Mouse (Mus musculus): ENCODE results near the gene Smad3. TPM values are rescaled to one million over a fixed set of nuclear protein-coding genes. Genes with fewer than 3 reads are reported as not detected.

Gene Smad3
- polyA plus RNA-seq, 1 experiment = 2.8 TPM

GRCm38 (mm10) chr9:63651594-63651993 is 106.2 kb downstream of the Smad3 start:
- no peaks in the 10 kb centered on the region for H3K9me3 ChIP-seq
- H3K4me1 ChIP-seq = peaks cover 34% of the 10 kb centered on the region
- H3K36me3 ChIP-seq (replicated peaks; ENCODE audit: low read length) = peaks cover 100% of the 10 kb centered on the region
- no peak for TF ChIP-seq FLI1 (IDR thresholded peaks at IDR 0.05; ENCODE audit: low read length)
- H3K27me3 ChIP-seq (replicated peaks) = no peaks in the 10 kb centered on the region
- H3K4me3 ChIP-seq (replicated peaks) = no peak overlapping the region

DNA sequence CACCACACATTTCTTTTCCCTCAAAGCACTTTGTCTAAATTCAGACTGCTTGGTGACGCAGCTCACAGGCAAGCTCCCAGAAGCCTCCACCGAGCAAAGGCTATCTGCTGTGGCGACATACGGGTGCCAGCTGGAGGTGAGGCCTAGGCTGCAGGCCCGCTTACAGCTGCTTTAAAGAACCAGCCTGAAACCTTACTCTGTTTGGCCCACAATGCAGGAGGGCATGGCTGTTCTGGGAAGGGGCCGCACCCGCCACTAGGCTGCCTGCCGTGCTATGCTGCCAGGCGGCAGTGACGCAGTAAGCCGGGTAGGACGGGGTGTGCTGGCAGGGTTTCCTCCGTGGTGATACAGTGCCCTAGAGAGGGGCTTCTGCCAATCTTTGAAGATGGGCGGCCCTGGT is 106.9 kb downstream of the Smad3 start:
- no peaks in the 10 kb centered on the region for H3K27me3 ChIP-seq (replicated peaks)
- H3K4me3 ChIP-seq (replicated peaks) = no peak overlapping the region
- H3K9me3 ChIP-seq = no peaks in the 10 kb centered on the region
- H3K4me1 ChIP-seq = peaks cover 34% of the 10 kb centered on the region
- TF ChIP-seq FLI1 (IDR thresholded peaks at IDR 0.05; ENCODE audit: low read length) (no peak), GATA1 (IDR thresholded peaks at IDR 0.05; ENCODE audit: borderline replicate concordance, low read length) (no peak)
- peaks cover 100% of the 10 kb centered on the region for H3K36me3 ChIP-seq (replicated peaks; ENCODE audit: low read length)

DNA sequence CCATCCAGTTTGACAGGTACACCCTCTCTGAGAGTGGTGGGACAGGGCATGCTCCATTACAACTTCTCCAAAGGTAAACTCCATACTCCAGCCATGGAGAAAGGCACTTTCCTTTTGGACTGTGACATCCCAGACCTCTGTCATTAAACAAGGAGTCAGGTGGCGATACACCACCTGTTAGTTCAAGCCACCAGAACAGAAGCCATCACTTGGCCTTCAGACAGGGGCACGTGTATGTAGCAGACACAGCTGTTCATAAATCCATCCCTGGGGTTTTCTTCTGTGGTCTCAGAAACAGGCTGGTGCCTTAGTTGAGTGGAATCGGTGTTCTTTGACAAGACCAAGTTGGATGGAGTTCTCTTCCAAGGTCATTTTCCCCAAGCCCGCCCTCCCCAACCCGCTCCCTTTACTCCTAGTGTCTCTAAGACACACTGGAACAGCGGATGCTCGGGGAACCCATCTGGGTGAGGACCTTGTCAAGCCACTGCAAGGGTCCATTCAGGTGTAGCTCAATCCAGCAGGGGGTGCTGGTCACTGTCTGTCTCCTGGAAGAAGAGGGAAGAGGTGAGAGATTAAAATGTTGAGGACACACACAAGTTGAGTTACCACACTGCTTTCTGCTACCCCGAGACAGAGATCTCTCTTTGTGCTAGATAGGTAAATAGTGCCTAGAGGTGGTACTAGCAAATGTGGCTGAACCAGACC is 107.8 kb downstream of the Smad3 start:
- H3K4me1 ChIP-seq = peaks cover 36% of the 10 kb centered on the region
- TF ChIP-seq GATA1 (IDR thresholded peaks at IDR 0.05; ENCODE audit: borderline replicate concordance, low read length) (no peak), FLI1 (IDR thresholded peaks at IDR 0.05; ENCODE audit: low read length) (no peak)
- H3K4me3 ChIP-seq (replicated peaks) = no peak overlapping the region
- peaks cover 100% of the 10 kb centered on the region for H3K36me3 ChIP-seq (replicated peaks; ENCODE audit: low read length)
- H3K27me3 ChIP-seq (replicated peaks) = no peaks in the 10 kb centered on the region
- no peaks in the 10 kb centered on the region for H3K9me3 ChIP-seq

DNA sequence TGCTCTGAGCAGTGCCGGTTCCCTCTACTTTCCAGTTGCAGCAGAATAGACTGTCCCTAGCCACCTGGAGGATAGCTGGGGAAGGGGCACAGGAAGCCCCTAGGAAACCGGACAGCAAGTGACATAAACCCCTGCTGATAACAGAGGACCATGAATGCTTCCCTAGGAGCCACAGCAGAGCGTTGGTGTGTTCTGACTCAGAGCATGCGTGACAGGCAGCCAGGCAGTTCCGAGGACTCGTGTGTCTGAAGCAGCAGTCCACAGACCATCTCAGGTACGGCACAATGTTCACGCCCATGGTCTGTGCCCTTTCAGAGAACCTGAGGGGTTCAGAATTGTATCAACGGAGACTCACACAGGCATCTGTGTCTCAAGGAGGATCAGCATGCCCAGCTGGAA is 109.3 kb downstream of the Smad3 start:
- no peaks in the 10 kb centered on the region for H3K9me3 ChIP-seq
- TF ChIP-seq GATA1 (IDR thresholded peaks at IDR 0.05; ENCODE audit: borderline replicate concordance, low read length) (no peak), FLI1 (IDR thresholded peaks at IDR 0.05; ENCODE audit: low read length) (no peak)
- H3K27me3 ChIP-seq (replicated peaks) = no peaks in the 10 kb centered on the region
- peaks cover 100% of the 10 kb centered on the region for H3K36me3 ChIP-seq (replicated peaks; ENCODE audit: low read length)
- H3K4me1 ChIP-seq = peaks cover 44% of the 10 kb centered on the region
- H3K4me3 ChIP-seq (replicated peaks) = no peak overlapping the region

- Histone ChIP-seq H3K4me1 (peaks cover 48% of the 10 kb centered on the region), H3K4me3 (replicated peaks) (no peak overlapping the region), H3K9me3 (no peaks in the 10 kb centered on the region), H3K27me3 (replicated peaks) (no peaks in the 10 kb centered on the region), H3K36me3 (replicated peaks; ENCODE audit: low read length) (peaks cover 100% of the 10 kb centered on the region)
- no peak for TF ChIP-seq FLI1 (IDR thresholded peaks at IDR 0.05; ENCODE audit: low read length)
- no peak for TF ChIP-seq GATA1 (IDR thresholded peaks at IDR 0.05; ENCODE audit: borderline replicate concordance, low read length)
These were observed 109.9 kb downstream of the Smad3 start for GRCm38 (mm10) chr9:63647581-63648519.

- Histone ChIP-seq H3K4me3 (replicated peaks) (no peak overlapping the region), H3K27me3 (replicated peaks) (no peaks in the 10 kb centered on the region), H3K4me1 (peaks cover 47% of the 10 kb centered on the region), H3K36me3 (replicated peaks; ENCODE audit: low read length) (peaks cover 100% of the 10 kb centered on the region), H3K9me3 (no peaks in the 10 kb centered on the region)
- TF ChIP-seq FLI1 (IDR thresholded peaks at IDR 0.05; ENCODE audit: low read length) (no peak), GATA1 (IDR thresholded peaks at IDR 0.05; ENCODE audit: borderline replicate concordance, low read length) (no peak)
These were observed 112.7 kb downstream of the Smad3 start for GRCm38 (mm10) chr9:63645084-63645483.

DNA sequence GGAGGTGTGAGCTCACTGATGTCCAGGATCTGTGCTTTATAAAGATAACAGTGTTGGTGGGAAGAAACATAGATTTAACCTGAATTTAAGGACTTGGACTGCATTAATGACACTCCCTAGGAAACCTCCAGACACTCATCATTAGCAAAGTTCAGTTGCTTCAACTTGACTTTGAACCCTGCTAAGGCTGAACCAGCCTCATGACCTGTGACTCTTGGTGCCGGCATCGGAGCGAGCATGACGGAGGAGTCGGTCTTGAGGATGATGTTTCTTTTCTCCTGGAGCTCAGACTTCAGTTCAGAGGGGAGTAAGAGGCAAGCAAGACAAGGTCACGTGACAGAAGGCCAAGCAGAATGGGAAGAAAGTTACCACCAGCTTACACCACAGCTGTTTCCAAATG is 113.8 kb downstream of the Smad3 start:
- TF ChIP-seq FLI1 (IDR thresholded peaks at IDR 0.05; ENCODE audit: low read length) = no peak
- TF ChIP-seq GATA1 (IDR thresholded peaks at IDR 0.05; ENCODE audit: borderline replicate concordance, low read length) = no peak
- no peaks in the 10 kb centered on the region for H3K9me3 ChIP-seq
- H3K4me3 ChIP-seq (replicated peaks) = no peak overlapping the region
- peaks cover 100% of the 10 kb centered on the region for H3K36me3 ChIP-seq (replicated peaks; ENCODE audit: low read length)
- peaks cover 47% of the 10 kb centered on the region for H3K4me1 ChIP-seq
- no peaks in the 10 kb centered on the region for H3K27me3 ChIP-seq (replicated peaks)

DNA sequence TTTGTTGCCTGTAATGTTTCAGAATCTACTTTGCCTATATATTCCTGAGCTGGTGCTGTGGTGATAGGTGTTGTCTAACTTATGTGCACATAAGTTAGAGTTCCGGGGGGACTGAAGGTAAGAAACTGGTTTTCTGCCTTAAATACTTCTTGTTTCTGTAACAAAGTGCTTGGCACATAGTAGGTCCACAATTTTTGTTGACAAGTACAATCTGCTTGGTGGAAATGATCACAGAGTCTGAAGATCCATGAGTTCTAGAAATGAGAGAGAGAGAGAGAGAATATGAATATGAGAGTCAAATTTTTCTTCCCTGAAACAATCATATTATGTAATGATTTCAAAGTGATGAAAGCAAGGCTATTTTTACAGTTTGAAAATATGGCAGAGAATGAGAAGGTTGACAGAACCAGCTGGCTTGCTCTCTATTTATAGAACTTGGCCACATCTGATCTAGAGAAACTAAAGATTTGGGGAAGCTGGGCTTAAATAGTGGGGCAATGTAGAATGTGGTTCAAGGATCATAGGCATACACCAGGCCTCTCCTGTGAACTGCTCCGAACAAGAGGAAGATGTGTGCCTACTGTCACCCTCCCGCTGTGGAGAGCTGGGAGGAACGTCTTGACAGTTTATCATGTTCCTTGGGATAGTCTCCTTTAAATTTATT is 115.7 kb downstream of the Smad3 start:
- peaks cover 30% of the 10 kb centered on the region for H3K4me1 ChIP-seq
- H3K27me3 ChIP-seq (replicated peaks) = no peaks in the 10 kb centered on the region
- peaks cover 100% of the 10 kb centered on the region for H3K36me3 ChIP-seq (replicated peaks; ENCODE audit: low read length)
- H3K4me3 ChIP-seq (replicated peaks) = no peak overlapping the region
- TF ChIP-seq GATA1 (IDR thresholded peaks at IDR 0.05; ENCODE audit: borderline replicate concordance, low read length) (no peak), FLI1 (IDR thresholded peaks at IDR 0.05; ENCODE audit: low read length) (no peak)
- no peaks in the 10 kb centered on the region for H3K9me3 ChIP-seq

GRCm38 (mm10) chr9:63636113-63636512 is 121.7 kb downstream of the Smad3 start:
- H3K9me3 ChIP-seq = no peaks in the 10 kb centered on the region
- no peaks in the 10 kb centered on the region for H3K27me3 ChIP-seq (replicated peaks)
- no peak overlapping the region for H3K4me3 ChIP-seq (replicated peaks)
- H3K4me1 ChIP-seq = peaks cover 32% of the 10 kb centered on the region
- TF ChIP-seq GATA1 (IDR thresholded peaks at IDR 0.05; ENCODE audit: borderline replicate concordance, low read length) = no peak
- no peak for TF ChIP-seq FLI1 (IDR thresholded peaks at IDR 0.05; ENCODE audit: low read length)
- H3K36me3 ChIP-seq (replicated peaks; ENCODE audit: low read length) = peaks cover 96% of the 10 kb centered on the region
